Mouse (Mus musculus) megakaryocyte, embryonic 14.5 days (primary cell): ENCODE measurements at regions not wholly inside any gene's neighbourhood (a gene's known extent, or its start where the extent isn't known, plus 50 kb on each side); places are given as distances from the start of the nearest gene placed in this dataset.

ENCODE experiments used
- H3K27me3 ChIP-seq: replicated peaks from 2 replicates; pipeline ENCODE3; 2012; ENCODE audit warnings: inconsistent platforms
- H3K36me3 ChIP-seq: replicated peaks from 2 replicates; pipeline ENCODE3; 2012; ENCODE audit warnings: low read length, inconsistent platforms, mixed read lengths
- H3K4me1 ChIP-seq: 2 replicates; pipeline ENCODE4 v1.6.1; 2012; ENCODE audit warnings: inconsistent platforms
- H3K4me3 ChIP-seq: replicated peaks from 2 replicates; pipeline ENCODE3; 2012; ENCODE audit warnings: moderate library complexity, mild to moderate bottlenecking, inconsistent platforms
- H3K9me3 ChIP-seq: 2 replicates; pipeline ENCODE4 v1.6.1; 2012; ENCODE audit warnings: inconsistent platforms
- FLI1 ChIP-seq: IDR thresholded peaks from 2 replicates; pipeline ENCODE4 v1.6.1; 2012; ENCODE audit warnings: low read length, inconsistent platforms, mixed read lengths
- GATA1 ChIP-seq: IDR thresholded peaks from 3 replicates; pipeline ENCODE4 v1.6.1; 2012; ENCODE audit warnings: mixed read lengths, low read length, inconsistent platforms, borderline replicate concordance

DNA sequence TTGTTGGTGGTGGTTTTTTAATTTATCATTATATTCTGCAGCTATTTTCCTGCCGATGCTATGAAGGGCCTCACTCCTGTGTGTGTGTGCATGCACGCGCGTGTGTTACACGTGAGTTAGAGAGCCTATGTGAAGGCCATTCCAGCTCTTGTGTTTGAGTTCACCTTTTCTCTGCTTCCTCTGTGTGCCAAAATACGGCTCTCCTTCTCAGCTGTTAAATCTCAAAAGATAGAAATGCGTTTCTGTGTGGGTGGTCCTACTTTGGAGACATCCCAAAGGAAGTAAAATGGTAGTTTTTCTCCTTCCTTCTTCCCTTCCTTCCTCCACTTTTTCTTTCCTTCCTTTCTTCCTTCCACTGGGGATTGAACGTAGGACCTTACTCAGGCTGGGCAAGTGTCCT lies 136.4 kb downstream of the Npy start:
- no peaks in the 10 kb centered on the region for H3K9me3 ChIP-seq
- no peaks in the 10 kb centered on the region for H3K36me3 ChIP-seq
- H3K27me3 ChIP-seq: peaks cover 25% of the 10 kb centered on the region
- no peak for TF ChIP-seq GATA1
- TF ChIP-seq FLI1: no peak
- H3K4me1 ChIP-seq: 0 out of 2 replicates have a peak, but pooled peaks cover 3% of the 10 kb centered on the region
- H3K4me3 ChIP-seq: no peak overlapping the region

DNA sequence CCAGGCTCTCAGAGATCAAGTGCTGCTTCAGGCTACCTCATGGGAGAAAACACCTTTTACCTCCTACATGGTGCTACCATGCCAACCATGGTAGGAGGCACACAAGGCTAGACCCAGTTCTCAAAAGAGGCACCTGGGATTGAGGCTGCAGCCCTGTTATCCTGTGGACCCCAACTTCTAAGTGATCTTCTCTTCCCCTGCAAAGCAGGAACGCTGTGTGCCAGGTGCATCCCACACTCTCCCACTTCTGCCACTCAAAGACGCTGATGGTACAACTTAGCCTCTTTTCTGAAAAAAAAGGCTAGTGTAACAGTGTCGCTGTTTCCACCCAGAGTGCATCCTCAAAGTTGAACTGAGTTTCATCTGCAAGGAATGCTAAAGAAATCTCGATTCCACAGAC lies 138.7 kb downstream of the Npy start:
- TF ChIP-seq GATA1: no peak
- no peak for TF ChIP-seq FLI1
- Histone ChIP-seq H3K9me3 (no peaks in the 10 kb centered on the region), H3K4me3 (no peak overlapping the region), H3K4me1 (0 out of 2 replicates have a peak, but pooled peaks cover 3% of the 10 kb centered on the region), H3K27me3 (peaks cover 22% of the 10 kb centered on the region), H3K36me3 (no peaks in the 10 kb centered on the region)

DNA sequence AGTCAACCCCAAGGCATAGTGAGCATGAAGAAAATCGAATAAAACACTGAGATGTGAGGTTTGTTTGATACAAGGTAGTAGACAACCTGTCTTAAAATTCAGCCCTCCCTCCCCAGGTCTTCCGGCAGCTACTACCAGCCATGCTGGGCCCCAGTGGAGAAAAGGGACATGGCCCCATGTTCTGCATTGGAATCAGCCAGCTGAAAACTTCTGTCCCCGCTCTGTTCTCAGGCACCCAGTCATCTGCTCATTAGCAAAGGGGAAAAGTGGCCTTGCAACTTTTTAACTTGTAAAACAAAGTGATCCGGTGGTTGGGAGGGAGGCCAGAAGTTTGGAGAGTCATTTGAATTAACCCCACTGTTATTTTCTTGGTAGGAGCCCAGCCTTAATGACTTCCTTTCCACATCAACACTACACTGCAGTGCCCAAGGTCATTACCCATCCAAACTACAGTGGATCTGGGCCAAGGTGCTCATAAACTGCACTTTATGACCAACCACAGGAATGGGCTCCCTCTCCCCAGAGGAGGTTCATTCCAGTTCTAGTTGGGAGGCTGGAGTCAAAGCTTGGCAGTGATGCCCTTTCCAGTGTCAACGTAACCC lies 143.5 kb downstream of the Npy start:
- H3K36me3 ChIP-seq: no peaks in the 10 kb centered on the region
- no peak overlapping the region for H3K4me3 ChIP-seq

DNA sequence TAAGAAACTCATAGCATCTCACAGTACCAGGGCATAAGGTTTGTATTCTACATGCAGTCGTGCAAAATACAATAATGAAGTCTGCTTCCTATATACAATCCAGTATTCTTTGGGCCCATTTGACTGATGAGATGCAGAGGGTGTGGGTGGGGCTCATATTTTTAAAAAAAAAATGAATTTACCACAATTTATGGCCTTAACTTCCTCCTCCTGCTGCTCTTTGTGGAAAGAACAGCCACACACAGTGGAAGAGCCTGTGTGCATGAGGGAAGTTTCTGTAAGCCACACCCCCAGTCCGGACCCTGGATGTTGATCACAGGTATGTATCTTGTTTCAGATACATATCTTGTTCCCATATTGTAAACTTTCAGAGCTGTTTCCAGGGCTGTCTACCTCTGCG lies 143.5 kb upstream of the Mpp6 start:
- Histone ChIP-seq H3K4me1 (0 out of 2 replicates have a peak, but pooled peaks cover 3% of the 10 kb centered on the region), H3K27me3 (peaks cover 12% of the 10 kb centered on the region), H3K4me3 (no peak overlapping the region), H3K36me3 (no peaks in the 10 kb centered on the region), H3K9me3 (no peaks in the 10 kb centered on the region)
- TF ChIP-seq FLI1 (no peak), GATA1 (no peak)

More for the DNA sequence above, 143.5 kb downstream of the Npy start:
- TF ChIP-seq GATA1: no peak
- no peak for TF ChIP-seq FLI1
- Histone ChIP-seq H3K9me3 (no peaks in the 10 kb centered on the region), H3K27me3 (peaks cover 15% of the 10 kb centered on the region), H3K4me1 (0 out of 2 replicates have a peak, but pooled peaks cover 3% of the 10 kb centered on the region)

DNA sequence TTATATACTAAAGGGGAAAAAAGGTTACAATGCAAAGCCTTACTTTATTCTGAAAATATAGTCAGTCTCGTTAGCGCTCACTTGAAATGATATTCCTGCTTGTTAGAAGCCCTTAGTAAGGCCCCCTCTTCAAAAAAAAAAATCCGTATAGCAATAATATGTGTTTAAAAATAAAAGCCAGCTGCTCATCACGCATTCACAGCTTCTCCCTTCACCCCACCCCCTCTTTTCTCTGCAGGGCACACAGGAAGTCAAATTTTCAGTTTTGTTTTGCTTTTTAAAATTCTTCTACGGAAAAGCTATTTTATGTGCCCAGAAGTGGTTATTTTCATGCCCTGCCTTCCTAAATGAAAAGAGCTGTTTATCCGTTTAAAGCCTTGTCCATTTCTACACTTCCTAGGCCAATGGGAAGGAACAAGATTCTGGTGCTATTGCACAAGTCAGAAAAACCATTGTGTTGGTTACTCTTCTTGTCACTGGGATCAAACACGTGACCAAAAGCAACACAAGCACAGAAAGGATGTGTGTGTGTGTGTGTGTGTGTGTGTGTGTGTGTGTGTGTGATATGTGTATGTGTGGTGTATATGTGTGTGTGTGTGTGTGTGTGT lies 136.7 kb upstream of the Mpp6 start:
- Histone ChIP-seq H3K27me3 (peaks cover 8% of the 10 kb centered on the region), H3K9me3 (no peaks in the 10 kb centered on the region), H3K4me3 (no peak overlapping the region), H3K36me3 (no peaks in the 10 kb centered on the region), H3K4me1 (no peaks in the 10 kb centered on the region)
- no peak for TF ChIP-seq FLI1
- TF ChIP-seq GATA1: no peak

DNA sequence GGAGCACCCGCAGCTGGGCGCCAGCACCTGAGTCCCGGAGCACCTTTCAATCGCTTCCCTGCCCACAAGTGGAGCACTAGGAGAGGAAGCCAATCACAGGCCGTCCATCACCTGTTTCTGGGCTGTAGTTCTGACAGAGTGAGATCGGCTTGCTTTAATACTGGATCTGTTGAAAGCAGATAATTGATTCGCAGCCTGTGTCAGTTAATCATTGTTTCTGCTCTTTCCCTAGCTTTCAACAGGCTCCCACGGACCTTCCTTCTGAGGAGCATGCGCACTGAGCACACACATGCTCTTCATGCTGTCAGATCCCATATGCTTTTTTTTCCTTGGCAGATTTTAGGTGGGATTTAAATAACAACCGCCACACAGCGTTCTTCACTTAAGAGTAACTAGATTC lies 132.3 kb upstream of the Mpp6 start:
- Histone ChIP-seq H3K4me3 (no peak overlapping the region), H3K4me1 (no peaks in the 10 kb centered on the region), H3K36me3 (no peaks in the 10 kb centered on the region), H3K27me3 (peaks cover 8% of the 10 kb centered on the region), H3K9me3 (no peaks in the 10 kb centered on the region)
- TF ChIP-seq GATA1: no peak
- TF ChIP-seq FLI1: no peak

DNA sequence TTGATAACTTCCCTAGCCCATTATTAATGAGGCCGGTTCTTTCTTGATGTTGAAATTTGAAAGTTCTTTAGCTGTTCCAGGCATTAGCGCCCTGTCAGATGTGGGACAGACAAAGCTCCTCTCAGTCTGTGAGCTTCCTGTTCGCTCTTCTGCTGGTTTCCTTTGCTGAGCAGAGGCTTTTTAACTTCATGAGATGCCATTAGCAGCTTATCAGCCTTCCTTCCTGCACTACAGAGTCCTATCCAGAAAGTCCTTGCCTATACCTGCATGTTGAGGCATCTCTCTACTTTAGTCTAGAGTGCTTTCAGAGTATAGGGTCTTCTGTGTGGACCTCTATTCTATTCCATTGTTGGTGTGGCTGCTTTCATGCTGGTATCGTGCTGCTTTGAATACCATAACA lies 126.3 kb upstream of the Mpp6 start:
- no peak overlapping the region for H3K4me3 ChIP-seq
- peaks cover 3% of the 10 kb centered on the region; the same call in 1 of the 2 replicates for H3K9me3 ChIP-seq
- H3K27me3 ChIP-seq: peaks cover 18% of the 10 kb centered on the region
- H3K4me1 ChIP-seq: peaks cover 12% of the 10 kb centered on the region
- TF ChIP-seq FLI1 (no peak), GATA1 (no peak)
- no peaks in the 10 kb centered on the region for H3K36me3 ChIP-seq

DNA sequence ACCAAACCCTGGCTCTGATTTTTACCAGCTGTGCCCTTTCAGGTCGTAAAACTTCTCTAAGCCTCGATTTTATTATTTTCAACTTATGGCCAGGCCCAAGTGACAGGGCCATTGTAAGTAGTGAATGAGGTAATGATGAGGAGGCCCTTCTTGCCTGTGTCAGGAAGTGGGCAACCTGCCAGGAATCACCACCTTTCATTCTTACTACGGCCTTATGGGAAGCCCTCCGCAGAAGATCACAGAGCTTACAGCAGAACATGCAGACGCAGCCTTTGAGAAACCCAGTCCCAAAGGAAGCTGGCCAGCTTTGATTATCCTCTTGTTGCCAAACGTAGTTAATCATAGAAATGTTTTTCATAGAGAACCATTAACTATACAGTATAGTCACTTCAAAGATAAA lies 124.9 kb upstream of the Mpp6 start:
- H3K4me1 ChIP-seq: peaks cover 22% of the 10 kb centered on the region
- H3K9me3 ChIP-seq: peaks cover 3% of the 10 kb centered on the region; the same call in 1 of the 2 replicates
- TF ChIP-seq FLI1: no peak
- no peak for TF ChIP-seq GATA1
- H3K4me3 ChIP-seq: no peak overlapping the region
- no peaks in the 10 kb centered on the region for H3K36me3 ChIP-seq
- H3K27me3 ChIP-seq: peaks cover 16% of the 10 kb centered on the region

DNA sequence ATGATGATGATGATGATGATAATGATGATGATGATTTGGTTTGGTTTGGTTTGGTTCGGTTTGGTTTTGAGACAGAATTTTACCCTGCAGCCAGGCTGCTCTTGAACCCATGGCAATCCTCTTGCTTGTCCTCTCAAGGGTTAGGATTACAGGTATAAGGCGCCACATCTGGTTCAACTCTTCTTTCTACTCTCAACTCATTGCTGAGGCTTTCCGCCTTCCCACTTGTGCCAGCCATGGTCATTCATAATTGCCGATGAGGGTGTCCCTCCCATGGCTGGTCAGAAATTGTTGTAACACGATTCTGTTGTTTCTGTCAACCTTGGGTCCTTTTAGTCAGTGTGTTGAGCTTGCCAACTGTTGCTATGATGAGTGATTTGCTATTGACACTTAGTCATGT lies 122.9 kb upstream of the Mpp6 start:
- peaks cover 15% of the 10 kb centered on the region for H3K27me3 ChIP-seq

DNA sequence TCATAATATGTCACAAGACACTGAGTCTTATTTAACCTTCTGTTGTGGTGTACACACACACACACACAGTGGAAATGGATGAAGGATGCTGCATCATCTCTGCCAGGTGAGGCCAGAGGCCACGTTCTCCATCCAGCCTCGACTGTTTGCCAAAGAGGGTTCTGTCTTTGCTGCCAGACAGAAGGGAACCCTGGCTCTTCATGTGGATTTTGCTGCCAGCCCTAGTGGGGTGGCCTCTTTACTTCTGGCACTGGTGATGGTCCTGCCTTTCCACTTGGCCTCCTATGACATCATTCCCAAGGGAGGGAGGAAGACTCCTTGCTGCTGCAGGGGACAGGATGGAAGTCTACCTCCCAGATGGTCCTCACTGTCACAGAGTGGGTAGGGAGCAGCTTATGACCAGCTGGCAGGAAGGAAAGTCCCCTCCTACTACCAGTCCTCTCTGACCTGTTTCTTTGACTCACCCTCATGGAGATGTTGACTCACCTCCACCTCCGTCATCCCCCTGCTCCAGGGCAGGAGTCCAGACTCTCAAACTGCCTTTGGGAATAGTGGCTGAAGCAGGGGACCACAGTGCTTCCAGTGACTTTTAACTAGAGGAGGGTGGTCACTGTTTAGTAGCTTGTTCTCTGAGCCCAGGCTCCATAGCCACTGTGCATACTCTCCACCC lies 122.4 kb upstream of the Mpp6 start:
- no peak overlapping the region for H3K4me3 ChIP-seq
- H3K36me3 ChIP-seq: no peaks in the 10 kb centered on the region
- H3K27me3 ChIP-seq: peaks cover 15% of the 10 kb centered on the region
- TF ChIP-seq FLI1: no peak
- TF ChIP-seq GATA1: no peak
- peaks cover 27% of the 10 kb centered on the region for H3K4me1 ChIP-seq
- peaks cover 3% of the 10 kb centered on the region; the same call in 1 of the 2 replicates for H3K9me3 ChIP-seq

More for the DNA sequence above, 122.9 kb upstream of the Mpp6 start:
- H3K4me3 ChIP-seq: no peak overlapping the region
- H3K4me1 ChIP-seq: peaks cover 27% of the 10 kb centered on the region
- peaks cover 3% of the 10 kb centered on the region; the same call in 1 of the 2 replicates for H3K9me3 ChIP-seq
- no peaks in the 10 kb centered on the region for H3K36me3 ChIP-seq
- TF ChIP-seq FLI1 (no peak), GATA1 (no peak)
